Mouse (Mus musculus) adrenal gland, adult (tissue): ENCODE measurements at regions not wholly inside any gene's neighbourhood (a gene's known extent, or its start where the extent isn't known, plus 50 kb on each side); places are given as distances from the start of the nearest gene placed in this dataset.

Experiments
- DNase-seq, 2 experiments: peaks; one replicate each; pipeline ENCODE4 v3.0.0; 2022 to 2023; ENCODE audit warnings: low spot score in 1 of 2; ENCODE audit not compliant: inconsistent age in 2 of 2

- DNase-seq, result no peak
Measured at GRCm38 (mm10) chr1:6059090-6059489, 1251.4 kb downstream of the Gm37988 start.

GRCm38 (mm10) chr1:6076543-6076942 is 1268.9 kb downstream of the Gm37988 start:
- peak in 1 of 2 experiments; percentile 65 for DNase-seq

GRCm38 (mm10) chr1:6081876-6082275 is 1274.2 kb downstream of the Gm37988 start:
- no peak for DNase-seq

GRCm38 (mm10) chr1:6094162-6094934 is 1286.7 kb downstream of the Gm37988 start:
- no peak for DNase-seq

- DNase-seq, result no peak
Measured at GRCm38 (mm10) chr1:6117557-6117956, 1309.9 kb downstream of the Gm37988 start.

GRCm38 (mm10) chr1:6135066-6135465 is 1327.4 kb downstream of the Gm37988 start:
- DNase-seq, result peak in 1 of 2 experiments; percentile 63

- no peak for DNase-seq
Measured at GRCm38 (mm10) chr1:6140245-6140644, 1332.6 kb downstream of the Gm37988 start.

GRCm38 (mm10) chr1:6142816-6143215 is 1335.1 kb downstream of the Gm37988 start:
- DNase-seq, result no peak

GRCm38 (mm10) chr1:6143891-6144290 is 1336.2 kb downstream of the Gm37988 start:
- DNase-seq, result no peak

- DNase-seq, result peak in 1 of 2 experiments; percentile 23
Measured at GRCm38 (mm10) chr1:6152436-6152835, 1344.7 kb downstream of the Gm37988 start.
